Mouse (Mus musculus): ENCODE measurements around the gene Rab26.

The Rab26 gene

DNA sequence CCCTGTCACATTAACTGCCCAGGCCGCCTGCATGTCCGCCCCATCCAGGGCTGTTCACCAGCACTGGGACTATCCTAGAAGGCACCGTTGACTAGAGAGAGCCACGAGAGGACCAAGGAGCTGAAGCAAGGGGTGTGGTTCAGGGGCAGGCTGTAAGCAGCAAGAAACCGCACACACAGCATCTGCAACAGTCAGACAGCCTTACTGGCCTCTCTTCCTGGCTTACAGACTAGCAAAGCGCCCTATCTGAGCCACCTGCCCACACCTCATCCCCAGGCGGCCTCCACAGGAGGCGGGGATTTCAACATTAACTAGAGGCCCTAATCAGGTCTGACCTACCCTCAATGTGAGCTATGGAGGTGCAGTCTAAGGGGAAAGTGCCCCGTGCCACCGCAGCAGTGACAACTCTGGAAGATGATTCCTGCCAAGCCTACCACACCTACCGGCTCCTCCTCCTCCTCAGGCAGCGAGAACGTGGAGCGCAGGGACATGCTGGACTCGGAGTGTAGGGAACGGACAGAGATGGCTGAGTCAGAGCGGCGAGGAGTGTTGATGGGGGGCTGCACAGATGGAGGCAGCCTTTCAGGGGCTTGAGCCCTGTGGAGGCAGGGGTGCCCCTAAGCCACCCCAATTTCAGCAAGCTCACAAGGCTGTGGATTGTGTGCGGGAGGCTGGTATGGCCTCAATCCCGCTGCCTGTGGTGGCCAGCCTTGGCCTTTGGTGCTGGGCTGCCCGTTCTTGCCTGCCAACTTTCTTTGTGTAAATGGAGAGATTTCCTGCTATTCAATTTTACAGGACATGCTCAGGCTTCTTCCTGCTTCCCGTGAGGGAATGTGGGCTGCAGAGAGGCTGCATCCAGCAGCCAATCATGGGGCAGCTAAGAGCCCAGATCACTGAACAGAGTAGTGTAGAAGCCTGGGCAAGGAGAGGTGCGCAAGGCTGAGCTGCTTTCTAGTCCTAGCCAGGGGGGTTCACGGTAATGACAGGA lies 19.4 kb downstream of the Rab26 start:
- DNase-seq (ENCODE audit: low read depth in 1 of 2, low spot score in 2 of 2): no peak

DNA sequence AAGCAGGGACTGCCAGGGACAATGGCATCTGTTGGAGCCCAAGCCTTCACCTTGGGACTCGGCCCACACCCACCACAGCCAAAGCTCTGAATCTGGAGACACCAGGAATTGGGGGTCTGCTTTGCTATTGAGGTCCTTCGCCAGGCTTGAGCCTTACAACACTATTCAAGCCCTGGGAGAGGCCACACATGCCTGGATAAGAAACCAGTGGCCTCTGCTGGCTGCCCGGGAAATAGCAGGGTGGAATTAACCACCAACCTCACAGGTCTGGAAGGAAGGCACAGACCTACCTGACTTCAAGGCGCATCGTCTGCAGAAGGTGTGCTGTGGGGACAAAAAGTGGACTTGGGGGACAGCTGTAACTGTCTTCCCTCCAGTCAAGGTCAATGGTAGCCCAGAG lies 20.4 kb downstream of the Rab26 start:
- no peak for DNase-seq (ENCODE audit: low read depth in 1 of 2, low spot score in 2 of 2)

DNA sequence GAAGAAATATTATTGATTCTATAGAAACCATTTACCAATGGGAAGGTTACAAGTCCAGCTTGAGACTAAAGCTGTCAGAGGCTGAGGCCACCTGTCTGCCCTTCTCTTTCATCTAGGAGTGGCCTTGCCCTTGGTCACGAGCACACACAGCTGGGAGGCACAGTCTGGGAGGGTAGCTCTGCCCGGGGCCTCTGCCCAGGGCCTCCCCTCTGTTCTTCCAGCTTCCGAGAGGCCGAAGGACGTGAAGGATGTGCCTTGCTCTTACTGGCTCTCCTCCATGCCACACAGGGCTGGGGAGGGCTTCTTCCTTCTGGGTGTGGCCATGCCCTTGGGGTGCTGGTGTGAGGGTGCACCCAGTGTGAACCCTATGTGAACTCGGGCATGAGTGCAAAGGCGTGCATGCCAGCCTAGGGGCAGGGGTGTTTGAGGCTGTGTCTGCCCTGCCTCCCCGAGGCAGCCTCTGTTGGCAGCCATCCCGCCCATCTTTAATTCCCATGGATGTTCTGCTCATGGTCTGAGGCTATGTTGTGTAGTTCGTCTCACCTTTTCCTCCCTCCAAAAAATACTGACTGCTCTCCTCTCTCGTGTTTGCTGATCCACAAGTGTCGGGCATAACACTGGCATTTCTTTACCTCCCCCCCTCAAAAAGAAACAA lies 26.1 kb downstream of the Rab26 start:
- no peak for DNase-seq (ENCODE audit: low read depth in 1 of 2, low spot score in 2 of 2)

- DNase-seq (ENCODE audit: low read depth in 1 of 2, low spot score in 2 of 2): no peak
Observed at GRCm38 (mm10) chr17:24507129-24507664, 26.8 kb downstream of the Rab26 start.

DNA sequence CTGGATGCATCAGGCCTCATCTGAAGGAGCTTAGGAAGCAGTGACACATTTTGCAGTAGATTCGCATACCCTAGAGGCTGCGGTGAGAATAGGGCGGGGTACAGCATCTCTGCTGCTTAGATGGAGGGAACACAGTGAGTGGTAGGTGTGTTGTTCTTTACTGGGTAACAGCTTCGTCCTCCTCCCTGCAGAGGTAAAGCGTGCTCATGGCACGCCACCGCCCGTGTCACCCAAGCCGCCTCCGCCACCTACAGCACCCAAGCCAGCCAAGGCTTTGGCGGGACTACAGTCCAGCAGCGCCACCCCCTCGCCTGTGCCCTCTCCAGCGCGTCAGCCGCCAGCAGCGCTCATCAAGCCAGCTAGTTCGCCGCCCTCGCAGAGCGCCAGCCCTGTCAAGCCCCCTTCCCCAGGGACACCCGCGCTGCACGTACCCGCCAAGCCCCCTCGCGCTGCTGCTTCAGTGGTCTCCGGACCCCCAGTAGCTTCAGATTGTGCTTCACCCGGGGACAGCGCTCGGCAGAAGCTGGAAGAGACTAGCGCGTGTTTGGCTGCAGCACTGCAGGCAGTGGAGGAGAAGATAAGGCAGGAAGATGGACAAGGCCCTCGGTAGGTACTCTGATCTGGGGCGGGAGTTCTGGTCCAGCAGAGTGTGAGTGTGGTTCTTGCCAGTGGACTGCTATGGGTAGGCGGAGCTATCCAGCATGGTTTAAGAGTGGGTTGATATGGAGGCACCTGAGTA lies 27.5 kb downstream of the Rab26 start:
- no peak for DNase-seq (ENCODE audit: low read depth in 1 of 2, low spot score in 2 of 2)

DNA sequence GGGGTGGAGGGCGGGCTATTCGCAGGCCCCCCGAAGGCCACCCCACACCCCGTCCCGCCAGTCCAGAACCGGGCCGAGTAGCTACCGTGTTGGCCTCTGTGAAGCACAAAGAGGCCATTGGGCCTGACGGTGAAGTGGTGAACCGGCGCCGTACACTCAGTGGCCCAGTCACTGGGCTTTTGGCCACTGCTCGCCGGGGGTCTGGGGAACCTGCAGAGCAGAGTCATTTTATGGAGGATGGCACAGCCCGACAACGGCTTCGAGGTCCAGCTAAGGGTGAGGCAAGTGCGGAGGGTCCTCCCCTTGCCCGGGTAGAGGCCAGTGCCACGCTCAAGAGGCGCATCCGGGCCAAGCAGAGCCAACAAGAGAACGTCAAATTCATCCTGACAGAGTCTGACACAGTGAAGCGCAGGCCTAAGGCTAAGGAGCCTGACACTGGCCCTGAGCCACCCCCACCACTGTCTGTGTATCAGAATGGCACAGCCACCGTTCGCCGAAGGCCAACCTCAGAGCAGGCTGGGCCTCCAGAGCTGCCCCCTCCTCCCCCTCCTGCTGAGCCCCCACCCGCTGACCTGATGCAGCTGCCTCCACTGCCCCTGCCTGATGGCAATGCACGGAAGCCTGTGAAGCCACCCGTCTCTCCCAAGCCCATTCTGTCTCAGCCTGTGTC lies 28.6 kb downstream of the Rab26 start:
- DNase-seq (ENCODE audit: low read depth in 1 of 2, low spot score in 2 of 2): no peak

DNA sequence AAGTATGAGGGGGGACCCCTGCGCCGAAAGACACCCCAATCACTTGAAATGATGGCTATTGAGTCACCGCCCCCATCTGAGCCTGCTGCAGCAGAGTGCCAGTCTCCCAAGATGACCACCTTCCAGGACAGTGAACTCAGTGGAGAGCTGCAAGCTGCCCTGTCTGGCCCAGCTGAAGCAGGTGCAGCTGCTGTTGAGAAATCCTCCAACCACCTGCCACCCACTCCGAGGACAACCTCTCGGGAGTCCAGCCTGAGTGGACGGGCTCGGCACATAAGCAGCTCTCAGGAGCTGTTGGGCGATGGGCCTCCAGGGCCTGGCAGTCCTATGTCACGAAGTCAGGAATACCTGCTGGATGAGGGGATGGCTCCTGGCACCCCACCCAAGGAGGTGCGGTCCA lies 29.9 kb downstream of the Rab26 start:
- DNase-seq (ENCODE audit: low read depth in 1 of 2, low spot score in 2 of 2): no peak

- DNase-seq (ENCODE audit: low read depth in 1 of 2, low spot score in 2 of 2): no peak
Observed at GRCm38 (mm10) chr17:24502208-24502607, 31.8 kb downstream of the Rab26 start.

GRCm38 (mm10) chr17:24496026-24496425 lies 38.0 kb downstream of the Rab26 start:
- DNase-seq (ENCODE audit: low read depth in 1 of 2, low spot score in 2 of 2): no peak

- no peak for DNase-seq (ENCODE audit: low read depth in 1 of 2, low spot score in 2 of 2)
Observed at GRCm38 (mm10) chr17:24495443-24495842, 38.6 kb downstream of the Rab26 start.

DNA sequence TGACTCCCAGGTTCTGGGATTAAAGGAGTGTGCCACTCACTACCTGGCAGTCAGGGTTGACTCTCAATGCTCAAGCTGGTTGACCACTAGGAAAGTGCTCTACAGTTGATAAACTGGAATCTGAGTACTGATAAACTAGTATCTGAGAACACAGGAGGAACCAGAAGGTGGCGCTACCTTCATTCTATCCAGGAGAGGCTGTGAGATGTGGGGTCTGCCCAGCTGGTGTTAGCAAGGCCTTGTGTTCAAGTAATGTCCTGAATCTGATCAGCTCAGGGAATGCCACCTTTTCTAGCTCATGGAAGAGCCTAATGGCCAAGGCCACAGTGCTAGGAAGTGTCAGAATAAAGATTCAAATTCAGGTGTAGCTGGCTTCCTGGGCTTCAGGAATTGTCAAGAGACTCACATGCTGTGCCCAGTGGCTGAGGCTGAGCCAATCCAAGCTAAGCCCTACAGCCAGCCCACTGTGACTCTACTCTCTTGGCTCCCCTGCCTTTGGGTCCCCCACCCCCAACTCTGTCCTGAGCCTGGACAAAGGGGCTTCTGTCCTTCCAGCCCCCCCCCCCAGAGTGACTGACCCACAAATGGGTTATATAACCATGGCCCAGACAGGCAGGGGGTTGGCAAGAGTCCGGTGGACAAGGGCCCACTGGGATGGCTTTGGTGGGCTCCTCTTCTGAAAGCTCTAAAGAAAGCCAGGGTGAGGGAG lies 39.2 kb downstream of the Rab26 start:
- DNase-seq (ENCODE audit: low read depth in 1 of 2, low spot score in 2 of 2): no peak

GRCm38 (mm10) chr17:24490399-24490798 lies 43.6 kb downstream of the Rab26 start:
- DNase-seq (ENCODE audit: low read depth in 1 of 2, low spot score in 2 of 2): no peak

DNA sequence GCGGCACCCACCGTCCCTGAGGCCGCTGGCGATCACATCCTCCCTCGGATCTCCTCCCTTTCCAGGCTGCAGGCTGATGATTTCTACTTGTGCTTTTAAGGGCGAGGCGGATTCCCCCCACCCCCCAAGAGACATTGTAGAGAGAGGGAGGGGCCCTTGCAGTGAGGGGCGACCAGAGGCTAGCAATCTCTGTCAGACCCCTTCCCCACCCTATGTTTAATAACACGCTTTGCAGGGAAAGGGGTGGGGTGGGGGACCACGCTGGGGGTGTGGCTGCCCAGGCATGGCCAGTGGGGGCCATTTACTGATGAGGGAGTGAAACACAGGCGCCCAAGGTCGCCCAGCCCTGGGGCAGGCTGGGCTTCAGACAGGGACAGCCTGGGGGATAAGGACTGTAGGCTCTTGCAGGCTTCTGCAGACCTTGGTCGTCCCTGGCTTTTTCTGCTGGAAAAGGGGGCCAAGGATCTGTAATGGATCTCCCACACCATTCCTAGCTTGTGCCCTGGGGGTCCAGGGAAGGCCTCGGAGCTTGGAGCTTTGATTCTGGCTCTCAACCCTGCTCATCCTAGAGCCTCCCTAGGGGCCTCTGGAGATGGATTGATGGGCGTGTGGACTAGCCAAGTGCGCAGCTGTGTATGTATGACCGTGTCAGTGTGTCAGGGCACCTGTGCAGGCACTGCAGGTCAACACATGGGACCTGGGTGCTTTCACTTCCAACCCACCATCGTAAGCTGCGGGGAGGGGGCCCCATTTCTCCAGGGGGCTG lies 44.6 kb downstream of the Rab26 start:
- DNase-seq (ENCODE audit: low read depth in 1 of 2, low spot score in 2 of 2): no peak

- no peak for DNase-seq (ENCODE audit: low read depth in 1 of 2, low spot score in 2 of 2)
Observed at GRCm38 (mm10) chr17:24488662-24489264, 45.2 kb downstream of the Rab26 start.

DNA sequence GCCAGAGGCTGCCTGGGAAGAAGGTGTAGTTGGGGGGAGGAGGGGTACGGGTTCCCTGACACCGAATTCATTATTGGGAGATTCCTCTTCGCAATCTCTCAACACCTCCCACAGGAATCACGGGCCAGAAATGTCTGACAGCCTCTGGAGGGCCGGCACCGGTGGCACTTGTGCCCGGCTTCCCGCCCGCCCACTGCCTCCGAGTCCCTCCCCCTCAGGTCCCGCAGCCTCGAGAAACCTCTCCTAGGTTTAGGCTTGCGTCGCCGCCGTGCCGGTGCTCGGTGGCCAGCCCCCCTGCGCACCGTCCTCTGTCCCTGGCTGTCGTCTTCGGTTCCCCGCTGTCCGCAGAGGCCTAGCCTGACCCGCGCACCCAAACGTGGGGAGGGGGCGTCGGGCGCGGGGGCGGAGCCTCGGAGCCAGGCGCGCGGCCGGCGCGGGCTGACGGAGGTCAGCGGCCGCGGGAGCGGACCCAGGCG lies 45.8 kb downstream of the Rab26 start, which contains the start of gene Caskin1:
Gene Caskin1, plus strand, starts transcription at position 416 of the 476 bp plus-strand sequence.
- no peak for DNase-seq (ENCODE audit: low read depth in 1 of 2, low spot score in 2 of 2)

GRCm38 (mm10) chr17:24485090-24485860 lies 48.7 kb downstream of the Rab26 start:
- no peak for DNase-seq (ENCODE audit: low read depth in 1 of 2, low spot score in 2 of 2)

DNA sequence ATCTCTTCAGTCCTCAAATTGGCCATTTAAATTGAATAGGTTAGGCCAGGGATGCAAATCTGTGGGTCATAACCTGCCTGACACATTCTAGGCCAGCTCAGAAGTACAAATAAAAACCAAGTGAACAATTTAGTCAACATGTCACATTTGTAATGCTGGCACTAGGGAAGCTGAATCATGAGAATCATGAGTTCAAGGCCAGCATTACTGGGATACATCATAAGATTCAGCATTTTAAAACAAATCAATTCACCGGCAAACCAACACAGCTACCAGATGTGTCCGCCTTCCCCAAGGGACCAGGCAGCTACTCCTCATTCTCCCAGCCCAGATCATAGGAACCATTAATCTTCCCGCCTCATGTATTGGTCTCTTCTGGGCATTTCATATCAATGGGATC lies 50.5 kb downstream of the Rab26 start:
- no peak for DNase-seq (ENCODE audit: low read depth in 1 of 2, low spot score in 2 of 2)

Measured in monocyte, adult 2 months (primary cell).